Mouse (Mus musculus): ENCODE results near the gene Cdh24. TPM values are rescaled to one million over a fixed set of nuclear protein-coding genes. Genes with fewer than 3 reads are reported as not detected.
A peak's percentile ranks its signal among the peaks of the same experiment; 100 is the strongest.
"Not testable (repeated sequence)": the region's sequence is repeated elsewhere in the genome, so short reads cannot be mapped to it uniquely, and the experiment has no call there.

The Cdh24 gene
- polyA plus RNA-seq, 1 experiment, result not detected

GRCm38 (mm10) chr14:54617897-54618365, 23.2 kb downstream of the Cdh24 start, which contains the start of gene Psmb5:
TSS of gene Psmb5 (minus strand) at chr14:54618022.
- WGBS, result 1% methylated on average over 25 of the region's 25 CpGs
- peaks cover 4% of the 10 kb centered on the region for H3K4me1 ChIP-seq (ENCODE audit: control insufficient read depth, insufficient read depth, low read length)
- no peak for TF ChIP-seq CTCF (IDR thresholded peaks at IDR 0.05; ENCODE audit: insufficient read depth, low read depth, low read length)
- no peak; the same call in none of the 2 replicates for TF ChIP-seq POLR2A (IDR thresholded peaks at IDR 0.05; ENCODE audit: insufficient read depth, low read depth, low read length)
- H3K27ac ChIP-seq (ENCODE audit: insufficient read depth, low read depth, low read length), result peak within 1 kb of the TSS; percentile 79
- H3K4me3 ChIP-seq (ENCODE audit: insufficient read depth, low read depth, low read length), result peak within 1 kb of the TSS; percentile 87

- 0 out of 2 replicates have a peak overlapping the region, but pooled peaks have one; percentile 7 for H3K27ac ChIP-seq (ENCODE audit: insufficient read depth, low read depth, low read length)
- TF ChIP-seq CTCF (IDR thresholded peaks at IDR 0.05; ENCODE audit: insufficient read depth, low read depth, low read length) (no peak), POLR2A (IDR thresholded peaks at IDR 0.05; ENCODE audit: insufficient read depth, low read depth, low read length) (peak; percentile 49; the same call in 1 of the 2 replicates)
- under 1% methylated on average over 38 of the region's 38 CpGs for WGBS
- peaks cover 4% of the 10 kb centered on the region for H3K4me1 ChIP-seq (ENCODE audit: control insufficient read depth, insufficient read depth, low read length)
- H3K4me3 ChIP-seq (ENCODE audit: insufficient read depth, low read depth, low read length), result peak overlapping the region; percentile 87
These were observed 23.8 kb downstream of the Cdh24 start for GRCm38 (mm10) chr14:54617152-54617896.

DNA sequence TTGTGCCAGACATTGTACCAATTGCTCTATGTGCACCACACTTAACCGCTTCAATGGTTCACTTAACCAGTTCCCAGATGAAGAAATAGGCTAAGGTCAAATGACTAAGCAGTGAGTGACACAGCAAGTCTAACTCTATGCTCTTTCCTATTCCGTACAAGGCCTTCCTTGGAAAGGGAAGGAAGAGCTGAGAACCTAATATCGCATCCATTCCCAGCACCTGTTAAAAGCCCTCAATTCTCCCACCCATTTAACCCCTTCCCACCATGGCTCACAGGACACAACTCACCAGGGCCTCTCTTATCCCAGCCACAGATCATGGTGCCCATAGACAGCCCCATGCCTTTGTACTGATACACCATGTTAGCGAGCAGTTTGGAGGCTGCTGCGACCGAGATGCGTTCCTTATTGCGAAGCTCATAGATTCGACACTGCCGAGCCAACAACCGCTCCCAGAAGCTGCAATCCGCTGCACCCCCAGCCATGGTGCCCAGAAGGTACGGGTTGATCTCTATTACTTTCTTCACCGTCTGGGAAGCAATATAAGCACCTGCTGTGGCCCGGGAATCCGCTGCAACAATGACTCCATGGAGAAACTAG, 24.8 kb downstream of the Cdh24 start:
- Histone ChIP-seq H3K4me1 (ENCODE audit: control insufficient read depth, insufficient read depth, low read length) (peaks cover 4% of the 10 kb centered on the region), H3K4me3 (ENCODE audit: insufficient read depth, low read depth, low read length) (no peak overlapping the region), H3K27ac (ENCODE audit: insufficient read depth, low read depth, low read length) (no peak overlapping the region)
- no peak for TF ChIP-seq CTCF (IDR thresholded peaks at IDR 0.05; ENCODE audit: insufficient read depth, low read depth, low read length)
- no peak for TF ChIP-seq POLR2A (IDR thresholded peaks at IDR 0.05; ENCODE audit: insufficient read depth, low read depth, low read length)
- 89% methylated on average over 16 of the region's 16 CpGs for WGBS

GRCm38 (mm10) chr14:54614130-54614529, 27.0 kb downstream of the Cdh24 start:
- not testable (repeated sequence) for H3K4me1 ChIP-seq (ENCODE audit: control insufficient read depth, insufficient read depth, low read length); H3K4me3 ChIP-seq (ENCODE audit: insufficient read depth, low read depth, low read length); H3K27ac ChIP-seq (ENCODE audit: insufficient read depth, low read depth, low read length)
- WGBS, result 91% methylated on average over 16 of the region's 16 CpGs

- TF ChIP-seq CTCF (IDR thresholded peaks at IDR 0.05; ENCODE audit: insufficient read depth, low read depth, low read length) (no peak), POLR2A (IDR thresholded peaks at IDR 0.05; ENCODE audit: insufficient read depth, low read depth, low read length) (no peak)
- Histone ChIP-seq H3K4me1 (ENCODE audit: control insufficient read depth, insufficient read depth, low read length) (peaks cover 6% of the 10 kb centered on the region), H3K27ac (ENCODE audit: insufficient read depth, low read depth, low read length) (peak overlapping the region; percentile 26; the same call in 1 of the 2 replicates), H3K4me3 (ENCODE audit: insufficient read depth, low read depth, low read length) (no peak overlapping the region)
- WGBS, result 53% methylated on average over 6 of the region's 6 CpGs
These were observed 30.5 kb downstream of the Cdh24 start for GRCm38 (mm10) chr14:54610648-54611047.

DNA sequence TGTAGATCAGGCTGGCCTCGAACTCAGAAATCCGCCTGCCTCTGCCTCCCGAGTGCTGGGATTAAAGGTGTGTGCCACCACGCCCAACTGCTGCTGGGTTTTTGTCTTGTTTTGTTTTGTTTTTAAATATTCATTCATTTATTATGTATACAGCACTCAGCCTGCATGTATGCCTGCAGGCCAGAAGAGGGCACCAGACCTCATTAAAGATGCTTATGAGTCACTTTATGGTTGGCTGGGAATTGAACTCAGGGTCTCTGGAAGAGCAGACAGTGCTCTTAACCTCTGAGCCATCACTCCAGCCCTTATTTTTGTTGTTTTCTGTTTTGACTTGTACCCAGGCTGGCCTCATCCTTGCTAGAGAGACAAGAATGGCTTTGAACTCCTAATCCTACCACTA, 31.2 kb downstream of the Cdh24 start:
- no peak overlapping the region for H3K4me3 ChIP-seq (ENCODE audit: insufficient read depth, low read depth, low read length)
- TF ChIP-seq CTCF (IDR thresholded peaks at IDR 0.05; ENCODE audit: insufficient read depth, low read depth, low read length) (no peak), POLR2A (IDR thresholded peaks at IDR 0.05; ENCODE audit: insufficient read depth, low read depth, low read length) (no peak)
- WGBS, result 58% methylated on average over 4 of the region's 4 CpGs
- peaks cover 6% of the 10 kb centered on the region for H3K4me1 ChIP-seq (ENCODE audit: control insufficient read depth, insufficient read depth, low read length)
- H3K27ac ChIP-seq (ENCODE audit: insufficient read depth, low read depth, low read length), result 0 out of 2 replicates have a peak overlapping the region, but pooled peaks have one; percentile 26

GRCm38 (mm10) chr14:54609245-54609644, 31.9 kb downstream of the Cdh24 start:
- Histone ChIP-seq H3K27ac (ENCODE audit: insufficient read depth, low read depth, low read length) (no peak overlapping the region; the same call in 1 of the 2 replicates), H3K4me3 (ENCODE audit: insufficient read depth, low read depth, low read length) (no peak overlapping the region), H3K4me1 (ENCODE audit: control insufficient read depth, insufficient read depth, low read length) (peaks cover 6% of the 10 kb centered on the region)
- WGBS, result 22% methylated on average over 4 of the region's 4 CpGs
- TF ChIP-seq POLR2A (IDR thresholded peaks at IDR 0.05; ENCODE audit: insufficient read depth, low read depth, low read length), result no peak
- no peak for TF ChIP-seq CTCF (IDR thresholded peaks at IDR 0.05; ENCODE audit: insufficient read depth, low read depth, low read length)

- peaks cover 8% of the 10 kb centered on the region for H3K4me1 ChIP-seq (ENCODE audit: control insufficient read depth, insufficient read depth, low read length)
These were observed 33.9 kb downstream of the Cdh24 start for GRCm38 (mm10) chr14:54607226-54607625.

GRCm38 (mm10) chr14:54605752-54606321, 35.3 kb downstream of the Cdh24 start, which contains the start of gene 4931414P19Rik:
TSS of gene 4931414P19Rik (minus strand) at chr14:54605993.
- Histone ChIP-seq H3K4me3 (ENCODE audit: insufficient read depth, low read depth, low read length) (peak within 1 kb of the TSS; percentile 57), H3K4me1 (ENCODE audit: control insufficient read depth, insufficient read depth, low read length) (peaks cover 8% of the 10 kb centered on the region), H3K27ac (ENCODE audit: insufficient read depth, low read depth, low read length) (peak within 1 kb of the TSS; percentile 87)
- TF ChIP-seq POLR2A (IDR thresholded peaks at IDR 0.05; ENCODE audit: insufficient read depth, low read depth, low read length), result peak; percentile 44; the same call in 1 of the 2 replicates
- TF ChIP-seq CTCF (IDR thresholded peaks at IDR 0.05; ENCODE audit: insufficient read depth, low read depth, low read length), result no peak
- under 1% methylated on average over 39 of the region's 39 CpGs for WGBS

More at GRCm38 (mm10) chr14:54607226-54607625, 33.9 kb downstream of the Cdh24 start:
- no peak overlapping the region for H3K4me3 ChIP-seq (ENCODE audit: insufficient read depth, low read depth, low read length)
- WGBS, result 67% methylated on average over 8 of the region's 8 CpGs
- no peak overlapping the region for H3K27ac ChIP-seq (ENCODE audit: insufficient read depth, low read depth, low read length)
- TF ChIP-seq POLR2A (IDR thresholded peaks at IDR 0.05; ENCODE audit: insufficient read depth, low read depth, low read length), result no peak
- no peak for TF ChIP-seq CTCF (IDR thresholded peaks at IDR 0.05; ENCODE audit: insufficient read depth, low read depth, low read length)

Data from olfactory bulb, adult 2 months (tissue).